Mouse (Mus musculus) cerebellum, adult 11 months (tissue): Measurements from ENCODE around the gene Add1.

Source experiments
- DNase-seq: peaks from one replicate; pipeline ENCODE4 v3.0.0; 2022

The Add1 gene

GRCm38 (mm10) chr5:34632996-34633395, 59.5 kb downstream of the Add1 start:
- no peak for DNase-seq

- no peak for DNase-seq
These were observed 60.2 kb downstream of the Add1 start for GRCm38 (mm10) chr5:34633641-34634040.

- no peak for DNase-seq
These were observed 61.4 kb downstream of the Add1 start for GRCm38 (mm10) chr5:34634746-34635400.

GRCm38 (mm10) chr5:34635665-34636192, 62.3 kb downstream of the Add1 start:
- DNase-seq: peak; percentile 28

- DNase-seq: peak; percentile 74
These were observed 63.2 kb downstream of the Add1 start, which contains the start of gene Mfsd10 for GRCm38 (mm10) chr5:34636481-34637287. Gene Mfsd10 (minus strand): TSS chr5:34637212.

- no peak for DNase-seq
These were observed 64.2 kb downstream of the Add1 start for GRCm38 (mm10) chr5:34637591-34638156.

GRCm38 (mm10) chr5:34641991-34642390, 68.5 kb downstream of the Add1 start:
- no peak for DNase-seq

- DNase-seq: no peak
These were observed 69.5 kb downstream of the Add1 start for GRCm38 (mm10) chr5:34642932-34643331.

GRCm38 (mm10) chr5:34647581-34647980, 74.1 kb downstream of the Add1 start:
- peak; percentile 62 for DNase-seq

GRCm38 (mm10) chr5:34652961-34653360, 79.5 kb downstream of the Add1 start:
- no peak for DNase-seq

- no peak for DNase-seq
These were observed 81.4 kb downstream of the Add1 start for GRCm38 (mm10) chr5:34654881-34655280.

- DNase-seq: no peak
These were observed 84.1 kb downstream of the Add1 start for GRCm38 (mm10) chr5:34657556-34657955.

- peak; percentile 98 for DNase-seq
These were observed 86.5 kb downstream of the Add1 start, which contains the start of the genes Nop14 and Grk4 for GRCm38 (mm10) chr5:34659686-34660590. Gene Nop14 (minus strand): TSS chr5:34660148. Gene Grk4 (plus strand): TSS chr5:34660379.

GRCm38 (mm10) chr5:34660591-34661130, 87.2 kb downstream of the Add1 start:
- no peak for DNase-seq

GRCm38 (mm10) chr5:34661909-34662308, 88.4 kb downstream of the Add1 start:
- DNase-seq: no peak

- no peak for DNase-seq
These were observed 89.8 kb downstream of the Add1 start for GRCm38 (mm10) chr5:34663231-34663630.

GRCm38 (mm10) chr5:34669493-34669892, 96.0 kb downstream of the Add1 start:
- DNase-seq: no peak

- DNase-seq: no peak
These were observed 96.8 kb downstream of the Add1 start for GRCm38 (mm10) chr5:34670280-34670679.
